ENCODE assay signal across 10 mouse cellular contexts in the genomic region with DNA sequence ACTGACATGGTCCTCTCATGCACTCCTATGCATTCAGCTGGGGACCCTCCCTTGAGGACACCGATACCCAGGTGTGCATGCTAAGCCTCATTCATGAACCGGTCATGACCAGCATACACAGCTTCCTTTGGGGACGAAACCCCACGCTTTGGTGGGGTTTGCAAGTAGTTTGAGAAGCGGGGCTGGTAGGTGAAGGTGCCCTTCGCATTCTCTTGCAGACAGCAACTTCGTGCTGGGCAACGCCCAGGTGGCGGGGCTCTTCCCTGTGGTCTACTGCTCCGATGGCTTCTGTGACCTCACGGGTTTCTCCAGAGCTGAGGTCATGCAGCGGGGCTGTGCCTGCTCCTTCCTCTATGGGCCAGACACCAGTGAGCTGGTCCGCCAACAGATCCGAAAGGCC. TPM values are rescaled to one million over a fixed set of nuclear protein-coding genes. Genes with fewer than 3 reads are reported as not detected.
DNase-seq lines count a peak whose midpoint lies in the region; ATAC-seq lines count a peak whose summit lies in the region.
"Had no signal": no experiment of that assay in that cellular context is flagged by ENCODE, and none has a peak within 500 bp of the region (broad histone marks: within the 10 kb centered on the region; RNA-seq: fewer than 3 reads in every experiment).

No protein-coding gene starts in this region.

- no peaks in the 10 kb centered on the region for H3K36me3 ChIP-seq in heart, embryonic 12.5 days
- H3K36me3 ChIP-seq in heart, embryonic 11.5 days (ENCODE audit: control insufficient read depth, insufficient read depth, low read length), result no peaks in the 10 kb centered on the region
- no peaks in the 10 kb centered on the region for H3K36me3 ChIP-seq in lung, embryonic 15.5 days
- no peaks in the 10 kb centered on the region for H3K36me3 ChIP-seq in forebrain, embryonic 15.5 days
- no peaks in the 10 kb centered on the region for H3K36me3 ChIP-seq in neural tube, embryonic 13.5 days

- H3K4me1 ChIP-seq in heart, embryonic 12.5 days (replicated peaks), result peaks cover 47% of the 10 kb centered on the region
- peaks cover 28% of the 10 kb centered on the region for H3K4me1 ChIP-seq in heart, embryonic 11.5 days (ENCODE audit: control insufficient read depth, insufficient read depth, low read length)
- peaks cover 35% of the 10 kb centered on the region for H3K4me1 ChIP-seq in lung, embryonic 15.5 days
- H3K4me1 ChIP-seq in forebrain, embryonic 15.5 days, result peaks cover 44% of the 10 kb centered on the region
- peaks cover 36% of the 10 kb centered on the region for H3K4me1 ChIP-seq in neural tube, embryonic 13.5 days (replicated peaks)

- no peak overlapping the region for H3K9ac ChIP-seq in heart, embryonic 12.5 days
- no peak overlapping the region for H3K9ac ChIP-seq in heart, embryonic 11.5 days (ENCODE audit: low read depth, low read length)
- H3K9ac ChIP-seq in lung, embryonic 15.5 days, result no peak overlapping the region
- no peak overlapping the region; the same call in 1 of the 2 replicates for H3K9ac ChIP-seq in forebrain, embryonic 15.5 days (replicated peaks)
- no peak overlapping the region for H3K9ac ChIP-seq in neural tube, embryonic 13.5 days
- H3K9ac ChIP-seq: liver, postnatal 0 days had no signal

- no peak overlapping the region for H3K27ac ChIP-seq in heart, embryonic 12.5 days (ENCODE audit: poor library complexity, severe bottlenecking)
- H3K27ac ChIP-seq in heart, embryonic 11.5 days (ENCODE audit: low read depth, low read length), result no peak overlapping the region
- no peak overlapping the region for H3K27ac ChIP-seq in lung, embryonic 15.5 days
- H3K27ac ChIP-seq in forebrain, embryonic 15.5 days (replicated peaks), result peak overlapping the region; percentile 57
- H3K27ac ChIP-seq in neural tube, embryonic 13.5 days (replicated peaks), result no peak overlapping the region
- H3K27ac ChIP-seq: kidney, postnatal 0 days had no signal

- peak overlapping the region; percentile 78; the same call in 1 of the 2 replicates for H3K4me2 ChIP-seq in heart, embryonic 12.5 days
- H3K4me2 ChIP-seq in heart, embryonic 11.5 days, result no peak overlapping the region
- H3K4me2 ChIP-seq in lung, embryonic 15.5 days, result peak overlapping the region; percentile 75; the same call in 1 of the 2 replicates
- peak overlapping the region; percentile 73 for H3K4me2 ChIP-seq in forebrain, embryonic 15.5 days (replicated peaks)
- peak overlapping the region; percentile 56 for H3K4me2 ChIP-seq in neural tube, embryonic 13.5 days

- H3K9me3 ChIP-seq in heart, embryonic 12.5 days (replicated peaks), result no peaks in the 10 kb centered on the region
- no peaks in the 10 kb centered on the region for H3K9me3 ChIP-seq in heart, embryonic 11.5 days (replicated peaks; ENCODE audit: control insufficient read depth, low read length)
- H3K9me3 ChIP-seq in lung, embryonic 15.5 days, result no peaks in the 10 kb centered on the region
- H3K9me3 ChIP-seq in forebrain, embryonic 15.5 days, result no peaks in the 10 kb centered on the region
- no peaks in the 10 kb centered on the region for H3K9me3 ChIP-seq in neural tube, embryonic 13.5 days

- H3K27me3 ChIP-seq in heart, embryonic 12.5 days (replicated peaks), result peaks cover 96% of the 10 kb centered on the region
- H3K27me3 ChIP-seq in heart, embryonic 11.5 days (ENCODE audit: control insufficient read depth, insufficient read depth, low read length), result peaks cover 93% of the 10 kb centered on the region
- peaks cover 95% of the 10 kb centered on the region for H3K27me3 ChIP-seq in lung, embryonic 15.5 days
- peaks cover 83% of the 10 kb centered on the region for H3K27me3 ChIP-seq in forebrain, embryonic 15.5 days
- peaks cover 97% of the 10 kb centered on the region for H3K27me3 ChIP-seq in neural tube, embryonic 13.5 days

- DNase-seq in lung, postnatal 10 days, result no peak
- no peak for DNase-seq in T-cell, adult 2 months (ENCODE audit: low spot score)
- no peak for DNase-seq in adrenal gland, postnatal 36 days
- DNase-seq: liver, postnatal 0 days had no signal

- ATAC-seq in heart, embryonic 12.5 days (ENCODE audit: insufficient number of reproducible peaks, low FRiP score), result no peak
- ATAC-seq in heart, embryonic 11.5 days (replicated peaks; ENCODE audit: insufficient number of reproducible peaks, low FRiP score, low TSS enrichment), result no peak
- ATAC-seq in lung, embryonic 15.5 days (ENCODE audit: borderline replicate concordance, extremely low read depth, low FRiP score, low TSS enrichment), result no peak
- no peak for ATAC-seq in forebrain, embryonic 15.5 days (replicated peaks)
- ATAC-seq in neural tube, embryonic 13.5 days (ENCODE audit: low read depth), result no peak
- ATAC-seq: liver, postnatal 0 days had no signal

- no peak overlapping the region for H3K4me3 ChIP-seq in heart, embryonic 12.5 days
- no peak overlapping the region for H3K4me3 ChIP-seq in heart, embryonic 11.5 days (ENCODE audit: low read depth, low read length)
- no peak overlapping the region for H3K4me3 ChIP-seq in lung, embryonic 15.5 days
- peak overlapping the region; percentile 47 for H3K4me3 ChIP-seq in forebrain, embryonic 15.5 days
- H3K4me3 ChIP-seq in neural tube, embryonic 13.5 days, result 0 out of 2 replicates have a peak overlapping the region, but pooled peaks have one; percentile 10

- whole genome bisulfite sequencing in heart, embryonic 12.5 days, result 24% methylated on average over 14 of the region's 14 CpGs
- 23% methylated on average over 14 of the region's 14 CpGs for WGBS in heart, embryonic 11.5 days (ENCODE audit: insufficient replicate concordance)
- WGBS in lung, embryonic 15.5 days, result 29% methylated on average over 14 of the region's 14 CpGs
- WGBS in forebrain, embryonic 15.5 days, result 17% methylated on average over 14 of the region's 14 CpGs
- 17% methylated on average over 14 of the region's 14 CpGs for WGBS in neural tube, embryonic 13.5 days

RNA-seq across cellular contexts. Expression of a gene that starts 1.4 kb away (rescaled TPM):
- polyA plus RNA-seq in heart, embryonic 12.5 days (2016; fragmentation: Nextera tagmentation; extraction: Ambion mirVana), result 0.10 and 0.24 TPM in 2 replicates
- 0.14 TPM in 1 of 2 replicates, not detected in the other for polyA plus RNA-seq in heart, embryonic 11.5 days (2014; fragmentation: Nextera tagmentation; extraction: Ambion mirVana)
- polyA plus RNA-seq in lung, embryonic 15.5 days (2015; fragmentation: Nextera tagmentation; extraction: Ambion mirVana), result 0.65 and 0.79 TPM in 2 replicates
- 4.3 and 4.6 TPM in 2 replicates for polyA plus RNA-seq in forebrain, embryonic 15.5 days (2015; fragmentation: Nextera tagmentation; extraction: Ambion mirVana)
- polyA plus RNA-seq in neural tube, embryonic 13.5 days (2015; fragmentation: Nextera tagmentation; extraction: Ambion mirVana), result 0.74 and 0.84 TPM in 2 replicates
- total RNA-seq in adrenal gland, postnatal 36 days (2021), result 1 to 10 TPM in 1 of 2 experiments, under 1 TPM in 1; 0.40 to 1.2 TPM

RNA-seq across cellular contexts. Expression of a gene that starts 25.7 kb away (rescaled TPM):
- polyA plus RNA-seq in heart, embryonic 12.5 days (2016; fragmentation: Nextera tagmentation; extraction: Ambion mirVana), result 143 and 152 TPM in 2 replicates
- 154 and 162 TPM in 2 replicates for polyA plus RNA-seq in heart, embryonic 11.5 days (2014; fragmentation: Nextera tagmentation; extraction: Ambion mirVana)
- 141 TPM in 2 replicates for polyA plus RNA-seq in lung, embryonic 15.5 days (2015; fragmentation: Nextera tagmentation; extraction: Ambion mirVana)
- polyA plus RNA-seq in forebrain, embryonic 15.5 days (2015; fragmentation: Nextera tagmentation; extraction: Ambion mirVana), result 209 and 212 TPM in 2 replicates
- 168 and 181 TPM in 2 replicates for polyA plus RNA-seq in neural tube, embryonic 13.5 days (2015; fragmentation: Nextera tagmentation; extraction: Ambion mirVana)
- 10 to 100 TPM; 37.8 to 48.2 TPM for total RNA-seq in adrenal gland, postnatal 36 days (2021)

Comparison
In these comparisons a context has a peak if more than half of its experiments do, and no peak if none do; other contexts are left out.
1. H3K4me3 ChIP-seq: peak in forebrain, embryonic 15.5 days (single experiment) and neural tube, embryonic 13.5 days (single experiment); none in heart, embryonic 12.5 days (single experiment), heart, embryonic 11.5 days (single experiment) and lung, embryonic 15.5 days (single experiment).